12 mouse cellular contexts compared by ENCODE assay signal in genomic region chr7:91442447-91443376, GRCm38 (mm10).
A peak's percentile ranks its signal among the peaks of the same experiment; 100 is the strongest.
DNase-seq lines count a peak whose midpoint lies in the region; ATAC-seq and TF ChIP-seq lines count a peak whose summit lies in the region.
"Had no signal": no experiment of that assay in that cellular context is flagged by ENCODE, and none has a peak within 500 bp of the region (broad histone marks: within the 10 kb centered on the region; RNA-seq: fewer than 3 reads in every experiment).

No protein-coding gene starts in this region.

- H3K4me2 ChIP-seq in midbrain, embryonic 11.5 days, result no peak overlapping the region
- H3K4me2 ChIP-seq in hindbrain, embryonic 12.5 days (replicated peaks), result no peak overlapping the region
- no peak overlapping the region for H3K4me2 ChIP-seq in midbrain, postnatal 0 days (ENCODE audit: low read depth, low read length, poor library complexity, severe bottlenecking)
- H3K4me2 ChIP-seq in liver, embryonic 12.5 days, result no peak overlapping the region
- no peak overlapping the region for H3K4me2 ChIP-seq in heart, embryonic 12.5 days
- H3K4me2 ChIP-seq: embryonic facial prominence, embryonic 12.5 days had no signal

- ATAC-seq in midbrain, embryonic 11.5 days (ENCODE audit: low FRiP score), result peak; percentile 73
- ATAC-seq in hindbrain, embryonic 12.5 days (ENCODE audit: low FRiP score), result peak; percentile 86
- ATAC-seq in midbrain, postnatal 0 days (ENCODE audit: low FRiP score), result peak; percentile 54; the same call in 1 of the 2 replicates
- ATAC-seq in liver, embryonic 12.5 days, result no peak
- no peak for ATAC-seq in heart, embryonic 12.5 days (ENCODE audit: insufficient number of reproducible peaks, low FRiP score)
- ATAC-seq: intestine, postnatal 0 days had no signal

- H3K4me1 ChIP-seq in midbrain, embryonic 11.5 days (ENCODE audit: control insufficient read depth, insufficient read depth, low read length), result peaks cover 7% of the 10 kb centered on the region
- H3K4me1 ChIP-seq in midbrain, embryonic 10.5 days, result peaks cover 7% of the 10 kb centered on the region; the same call in 1 of the 2 replicates
- H3K4me1 ChIP-seq in hindbrain, embryonic 12.5 days, result peaks cover 4% of the 10 kb centered on the region; the same call in 1 of the 2 replicates
- peaks cover 5% of the 10 kb centered on the region; the same call in 1 of the 2 replicates for H3K4me1 ChIP-seq in midbrain, postnatal 0 days (ENCODE audit: insufficient read depth, low read length)
- no peaks in the 10 kb centered on the region for H3K4me1 ChIP-seq in liver, embryonic 12.5 days
- H3K4me1 ChIP-seq in heart, embryonic 12.5 days (replicated peaks), result no peaks in the 10 kb centered on the region
- H3K4me1 ChIP-seq: embryonic facial prominence, embryonic 12.5 days had no signal

- H3K9me3 ChIP-seq in midbrain, embryonic 11.5 days (ENCODE audit: control insufficient read depth, low read length), result no peaks in the 10 kb centered on the region
- no peaks in the 10 kb centered on the region for H3K9me3 ChIP-seq in midbrain, embryonic 10.5 days (replicated peaks)
- no peaks in the 10 kb centered on the region for H3K9me3 ChIP-seq in hindbrain, embryonic 12.5 days (replicated peaks)
- H3K9me3 ChIP-seq in midbrain, postnatal 0 days (ENCODE audit: low read length), result no peaks in the 10 kb centered on the region
- no peaks in the 10 kb centered on the region for H3K9me3 ChIP-seq in liver, embryonic 12.5 days (replicated peaks)
- H3K9me3 ChIP-seq in heart, embryonic 12.5 days (replicated peaks), result no peaks in the 10 kb centered on the region
- H3K9me3 ChIP-seq: embryonic facial prominence, embryonic 12.5 days had no signal

- WGBS in midbrain, embryonic 11.5 days, result 61% methylated on average over 11 of the region's 11 CpGs
- WGBS in midbrain, embryonic 10.5 days, result 60% methylated on average over 11 of the region's 11 CpGs
- 53% methylated on average over 11 of the region's 11 CpGs for WGBS in hindbrain, embryonic 12.5 days
- 49% methylated on average over 11 of the region's 11 CpGs for WGBS in midbrain, postnatal 0 days
- 59% methylated on average over 11 of the region's 11 CpGs for whole genome bisulfite sequencing in liver, embryonic 12.5 days (ENCODE audit: insufficient replicate concordance)
- WGBS in heart, embryonic 12.5 days, result 67% methylated on average over 11 of the region's 11 CpGs

- H3K36me3 ChIP-seq in midbrain, embryonic 11.5 days (ENCODE audit: control insufficient read depth, insufficient read depth, low read length), result no peaks in the 10 kb centered on the region
- H3K36me3 ChIP-seq in midbrain, embryonic 10.5 days, result no peaks in the 10 kb centered on the region
- H3K36me3 ChIP-seq in hindbrain, embryonic 12.5 days, result no peaks in the 10 kb centered on the region
- no peaks in the 10 kb centered on the region for H3K36me3 ChIP-seq in midbrain, postnatal 0 days (ENCODE audit: insufficient read depth, low read length)
- H3K36me3 ChIP-seq in liver, embryonic 12.5 days, result no peaks in the 10 kb centered on the region
- H3K36me3 ChIP-seq in heart, embryonic 12.5 days, result no peaks in the 10 kb centered on the region
- H3K36me3 ChIP-seq: embryonic facial prominence, embryonic 12.5 days had no signal

- H3K27ac ChIP-seq in midbrain, embryonic 11.5 days (ENCODE audit: low read depth, low read length), result no peak overlapping the region
- H3K27ac ChIP-seq in midbrain, embryonic 10.5 days (replicated peaks), result no peak overlapping the region
- H3K27ac ChIP-seq in hindbrain, embryonic 12.5 days, result peak overlapping the region; percentile 46; the same call in 1 of the 2 replicates
- peak overlapping the region; percentile 33; the same call in 1 of the 2 replicates for H3K27ac ChIP-seq in midbrain, postnatal 0 days (ENCODE audit: low read depth, low read length)
- H3K27ac ChIP-seq in liver, embryonic 12.5 days, result no peak overlapping the region
- H3K27ac ChIP-seq in heart, embryonic 12.5 days (ENCODE audit: poor library complexity, severe bottlenecking), result no peak overlapping the region
- H3K27ac ChIP-seq: embryonic facial prominence, embryonic 12.5 days had no signal

- TF ChIP-seq CTCF in midbrain, postnatal 0 days (IDR thresholded peaks at IDR 0.05), result no peak

- no peak overlapping the region for H3K9ac ChIP-seq in midbrain, embryonic 11.5 days (ENCODE audit: low read length)
- no peak overlapping the region for H3K9ac ChIP-seq in hindbrain, embryonic 12.5 days
- no peak overlapping the region for H3K9ac ChIP-seq in midbrain, postnatal 0 days (replicated peaks; ENCODE audit: low read length, poor library complexity, severe bottlenecking)
- no peak overlapping the region for H3K9ac ChIP-seq in liver, embryonic 12.5 days
- no peak overlapping the region for H3K9ac ChIP-seq in heart, embryonic 12.5 days
- H3K9ac ChIP-seq: embryonic facial prominence, embryonic 12.5 days had no signal

- DNase-seq in midbrain, embryonic 11.5 days (ENCODE audit: low spot score, missing footprints), result no peak
- no peak for DNase-seq in midbrain, embryonic 10.5 days (ENCODE audit: low spot score)
- peak; percentile 65 for DNase-seq in midbrain, postnatal 0 days (ENCODE audit: low spot score)
- no peak for DNase-seq in gastrocnemius, postnatal 10 days
- no peak for DNase-seq in urinary bladder, postnatal 10 days (ENCODE audit: low spot score)
- DNase-seq: adrenal gland, postnatal 10 days; heart, adult 18-20 months had no signal

- H3K27me3 ChIP-seq in midbrain, embryonic 11.5 days (ENCODE audit: control insufficient read depth, insufficient read depth, low read length), result no peaks in the 10 kb centered on the region
- no peaks in the 10 kb centered on the region for H3K27me3 ChIP-seq in midbrain, embryonic 10.5 days (ENCODE audit: low read depth, poor library complexity, severe bottlenecking)
- H3K27me3 ChIP-seq in hindbrain, embryonic 12.5 days, result no peaks in the 10 kb centered on the region
- no peaks in the 10 kb centered on the region for H3K27me3 ChIP-seq in midbrain, postnatal 0 days (ENCODE audit: insufficient read depth, low read length)
- H3K27me3 ChIP-seq in liver, embryonic 12.5 days (replicated peaks), result no peaks in the 10 kb centered on the region
- no peaks in the 10 kb centered on the region for H3K27me3 ChIP-seq in heart, embryonic 12.5 days (replicated peaks)
- H3K27me3 ChIP-seq: embryonic facial prominence, embryonic 12.5 days had no signal

- H3K4me3 ChIP-seq in midbrain, embryonic 11.5 days (ENCODE audit: low read depth, low read length), result no peak overlapping the region
- H3K4me3 ChIP-seq in midbrain, embryonic 10.5 days, result no peak overlapping the region
- no peak overlapping the region for H3K4me3 ChIP-seq in hindbrain, embryonic 12.5 days
- no peak overlapping the region for H3K4me3 ChIP-seq in midbrain, postnatal 0 days (ENCODE audit: low read depth, low read length)
- no peak overlapping the region for H3K4me3 ChIP-seq in liver, embryonic 12.5 days
- H3K4me3 ChIP-seq in heart, embryonic 12.5 days, result no peak overlapping the region
- H3K4me3 ChIP-seq: embryonic facial prominence, embryonic 12.5 days had no signal

Comparison
In these comparisons a context has a peak if more than half of its experiments do, and no peak if none do; other contexts are left out.
1. H3K27ac ChIP-seq: peak in hindbrain, embryonic 12.5 days (single experiment) and midbrain, postnatal 0 days (single experiment); none in midbrain, embryonic 11.5 days (single experiment), midbrain, embryonic 10.5 days (single experiment), liver, embryonic 12.5 days (single experiment) and heart, embryonic 12.5 days (single experiment).
2. ATAC-seq: peak in midbrain, embryonic 11.5 days (single experiment), hindbrain, embryonic 12.5 days (single experiment) and midbrain, postnatal 0 days (single experiment); none in liver, embryonic 12.5 days (single experiment) and heart, embryonic 12.5 days (single experiment).